Mouse (Mus musculus) CH12.LX (cell line): Measurements from ENCODE around the gene Zfp296. TPM values are rescaled to one million over a fixed set of nuclear protein-coding genes. Genes with fewer than 3 reads are reported as not detected.
A peak's percentile ranks its signal among the peaks of the same experiment; 100 is the strongest.

Source experiments
- DNase-seq: peaks from one replicate; pipeline ENCODE4 v3.0.0-alpha.2; 2013; ENCODE audit errors: extremely low read depth
- H3K27ac ChIP-seq: 2 replicates; pipeline ENCODE4 v1.5.1; 2012; ENCODE audit warnings: low read depth, mild to moderate bottlenecking, control low read depth, moderate library complexity; ENCODE audit not compliant: insufficient read depth
- H3K27me3 ChIP-seq: replicated peaks from 2 replicates; pipeline ENCODE3; 2012; ENCODE audit warnings: inconsistent platforms
- H3K36me3 ChIP-seq, 2 experiments: replicated peaks in 1 of 2; 2 replicates each; pipeline versions ENCODE3 to v1.6.1; 2012; ENCODE audit warnings: inconsistent platforms in 1 of 2, low read length in 1 of 2, mild to moderate bottlenecking in 1 of 2, mixed read lengths in 1 of 2, moderate library complexity in 1 of 2; ENCODE audit not compliant: control insufficient read depth in 1 of 2, insufficient read depth in 1 of 2
- H3K4me1 ChIP-seq, 2 experiments: 2 replicates each; pipeline ENCODE4 v1.6.1; 2012; ENCODE audit warnings: inconsistent platforms in 1 of 2, moderate library complexity in 1 of 2; ENCODE audit not compliant: insufficient read depth in 2 of 2, control insufficient read depth in 1 of 2
- H3K4me2 ChIP-seq: 2 replicates; pipeline ENCODE4 v1.6.1; 2012; ENCODE audit warnings: low read depth, mild to moderate bottlenecking, control low read depth; ENCODE audit not compliant: poor library complexity, insufficient read depth, severe bottlenecking
- H3K4me3 ChIP-seq, 3 experiments: fragments of 150-350 bp in 1 of 3; sonication (generic) in 1 of 3; replicated peaks in 1 of 3; 2 replicates each; pipeline versions ENCODE3 to v1.5.1; 2011 to 2012; ENCODE audit warnings: low read depth in 2 of 3, low read length in 2 of 3, mild to moderate bottlenecking in 2 of 3, moderate library complexity in 2 of 3, control low read depth in 1 of 3, improper control_type of control experiment in 1 of 3, inconsistent platforms in 1 of 3, mixed read lengths in 1 of 3; ENCODE audit not compliant: poor library complexity in 1 of 3
- H3K79me2 ChIP-seq: replicated peaks from 2 replicates; pipeline ENCODE4 v1.6.1; 2012; ENCODE audit warnings: mild to moderate bottlenecking, moderate library complexity; ENCODE audit not compliant: control insufficient read depth, poor library complexity, insufficient read depth, severe bottlenecking; ENCODE audit errors: extremely low read depth
- H3K9ac ChIP-seq: 2 replicates; pipeline ENCODE4 v1.6.1; 2012; ENCODE audit warnings: low read depth, mild to moderate bottlenecking, control low read depth, moderate library complexity; ENCODE audit not compliant: insufficient read depth
- H3K9me3 ChIP-seq: replicated peaks from 2 replicates; pipeline ENCODE3; 2012; ENCODE audit warnings: low read length, inconsistent platforms, mixed read lengths
- BHLHE40 ChIP-seq: IDR thresholded peaks from 2 replicates; pipeline ENCODE4 v1.6.1; 2011; ENCODE audit warnings: mild to moderate bottlenecking, low read depth, low read length, improper control_type of control experiment
- CTCF ChIP-seq, 2 experiments: IDR thresholded peaks in 1 of 2; conservative IDR thresholded peaks in 1 of 2; 2 replicates each; pipeline ENCODE4 v1.5.1; 2011 to 2012; ENCODE audit warnings: low read depth in 2 of 2, low read length in 2 of 2, improper control_type of control experiment in 1 of 2, inconsistent platforms in 1 of 2, mild to moderate bottlenecking in 1 of 2, moderate library complexity in 1 of 2
- E2F4 ChIP-seq: IDR thresholded peaks from 2 replicates; pipeline ENCODE4 v1.6.1; 2011; ENCODE audit warnings: low read depth, low read length, improper control_type of control experiment; ENCODE audit not compliant: insufficient replicate concordance
- ELF1 ChIP-seq: IDR thresholded peaks from 2 replicates; pipeline ENCODE4 v1.6.1; 2014; ENCODE audit warnings: low read depth, mild to moderate bottlenecking, inconsistent platforms, low read length, improper control_type of control experiment
- EP300 ChIP-seq: IDR thresholded peaks from 2 replicates; pipeline ENCODE4 v1.6.1; 2011; ENCODE audit warnings: low read length, improper control_type of control experiment
- ETS1 ChIP-seq: conservative IDR thresholded peaks from 2 replicates; pipeline ENCODE4 v1.6.1; 2012; ENCODE audit warnings: low read depth, mild to moderate bottlenecking, inconsistent platforms, low read length, improper control_type of control experiment, moderate library complexity
- JUN ChIP-seq: IDR thresholded peaks from 2 replicates; pipeline ENCODE4 v1.6.1; 2011; ENCODE audit warnings: low read depth, mild to moderate bottlenecking, low read length, improper control_type of control experiment, moderate library complexity; ENCODE audit not compliant: insufficient read depth
- JUND ChIP-seq: conservative IDR thresholded peaks from 2 replicates; pipeline ENCODE4 v1.6.1; 2011; ENCODE audit warnings: low read depth, low read length, improper control_type of control experiment
- MAZ ChIP-seq: IDR thresholded peaks from 2 replicates; pipeline ENCODE4 v1.6.1; 2012; ENCODE audit warnings: low read depth, mild to moderate bottlenecking, inconsistent platforms, low read length, improper control_type of control experiment, moderate library complexity
- NELFE ChIP-seq: IDR thresholded peaks from 2 replicates; pipeline ENCODE4 v1.6.1; 2011; ENCODE audit warnings: low read depth, low read length, improper control_type of control experiment
- NRF1 ChIP-seq: IDR thresholded peaks from 2 replicates; pipeline ENCODE4 v1.6.1; 2014; ENCODE audit warnings: low read depth, mild to moderate bottlenecking, inconsistent platforms, low read length, improper control_type of control experiment, moderate library complexity
- PAX5 ChIP-seq: IDR thresholded peaks from 2 replicates; pipeline ENCODE4 v1.6.1; 2012; ENCODE audit warnings: low read length, inconsistent platforms, mixed read lengths
- POLR2A ChIP-seq: IDR thresholded peaks from 2 replicates; pipeline ENCODE4 v1.6.1; 2011; ENCODE audit warnings: low read depth, mild to moderate bottlenecking, improper control_type of control experiment, low read length
- POLR2AphosphoS2 ChIP-seq: IDR thresholded peaks from 2 replicates; pipeline ENCODE4 v1.6.1; 2011; ENCODE audit warnings: low read depth, low read length, improper control_type of control experiment
- SIN3A ChIP-seq: IDR thresholded peaks from 2 replicates; pipeline ENCODE4 v1.6.1; 2012; ENCODE audit warnings: low read length, improper control_type of control experiment, inconsistent platforms
- SMC3 ChIP-seq: IDR thresholded peaks from 2 replicates; pipeline ENCODE4 v1.6.1; 2011; ENCODE audit warnings: low read depth, low read length, improper control_type of control experiment
- TBP ChIP-seq: conservative IDR thresholded peaks from 2 replicates; pipeline ENCODE4 v1.6.1; 2011; ENCODE audit warnings: low read depth, low read length, improper control_type of control experiment
- TCF12 ChIP-seq: IDR thresholded peaks from 2 replicates; pipeline ENCODE4 v1.6.1; 2014; ENCODE audit warnings: low read depth, mild to moderate bottlenecking, inconsistent platforms, low read length, improper control_type of control experiment
- UBTF ChIP-seq: IDR thresholded peaks from 2 replicates; pipeline ENCODE4 v1.6.1; 2012; ENCODE audit warnings: low read depth, mild to moderate bottlenecking, inconsistent platforms, low read length, improper control_type of control experiment, moderate library complexity
- USF1 ChIP-seq: IDR thresholded peaks from 2 replicates; pipeline ENCODE4 v1.6.1; 2014; ENCODE audit warnings: low read depth, mild to moderate bottlenecking, inconsistent platforms, low read length, improper control_type of control experiment
- USF2 ChIP-seq: conservative IDR thresholded peaks from 2 replicates; pipeline ENCODE4 v1.6.1; 2011; ENCODE audit warnings: low read depth, low read length, improper control_type of control experiment
- ZC3H11A ChIP-seq: IDR thresholded peaks from 2 replicates; pipeline ENCODE4 v1.6.1; 2012; ENCODE audit warnings: low read depth, mild to moderate bottlenecking, inconsistent platforms, low read length, improper control_type of control experiment
- ZKSCAN1 ChIP-seq: IDR thresholded peaks from 2 replicates; pipeline ENCODE4 v1.6.1; 2012; ENCODE audit warnings: low read depth, inconsistent platforms, low read length, improper control_type of control experiment, borderline replicate concordance
- ZMIZ1 ChIP-seq: IDR thresholded peaks from 2 replicates; pipeline ENCODE4 v1.6.1; 2012; ENCODE audit warnings: low read depth, mild to moderate bottlenecking, inconsistent platforms, low read length, improper control_type of control experiment
- ZNF384 ChIP-seq: IDR thresholded peaks from 2 replicates; pipeline ENCODE4 v1.6.1; 2012; ENCODE audit warnings: low read depth, low read length, improper control_type of control experiment, inconsistent platforms
- dilution Hi-C: fragments of 300-500 bp; cut with MboI; formaldehyde crosslinking; loops from 2 replicates; pipeline ENCODE4 v1.14.3; 2020; ENCODE audit warnings: low sequenced_read_pairs; ENCODE audit not compliant: extremely low pct_unique_long_range_greater_than_20kb, extremely low pct_ligation_motif_present
- in situ Hi-C: fragments of 300-500 bp; cut with MboI; formaldehyde crosslinking; loops from 3 replicates; pipeline ENCODE4 v1.14.3; 2019; ENCODE audit warnings: low sequenced_read_pairs, low pct_ligation_motif_present, low pct_unique_long_range_greater_than_20kb, mixed read lengths
- polyA plus RNA-seq: library from polyadenylated mRNA; unstranded; fragments of >175 nt; gene quantifications from 2 replicates; pipeline ENCODE4 v1.2.1, GENCODE M21; 2012; ENCODE audit warnings: low read depth; ENCODE audit not compliant: insufficient read length
- total RNA-seq, 2 experiments: library from RNA; depleted of rRNA; stranded (reverse); fragments of 300-350 nt in 1 of 2; fragments of >200 nt in 1 of 2; gene quantifications; 2 replicates each; pipeline ENCODE4 v1.2.3; 2012 to 2014

Gene Zfp296
- total and polyA plus RNA-seq, 3 experiments: 10.7 to 44.0 (median 30.0) TPM

GRCm38 (mm10) chr7:19543584-19543983 is 33.5 kb upstream of the Zfp296 start:
- DNase-seq: peak; percentile 49
- Histone ChIP-seq H3K27me3 (no peaks in the 10 kb centered on the region), H3K36me3 (peaks cover 6 to 77% of the 10 kb centered on the region in 2 experiments), H3K9ac (no peak overlapping the region), H3K79me2 (peaks cover 16% of the 10 kb centered on the region), H3K4me3 (no peak overlapping the region), H3K4me2 (no peak overlapping the region), H3K9me3 (no peaks in the 10 kb centered on the region), H3K27ac (no peak overlapping the region), H3K4me1 (peaks cover 3 to 45% of the 10 kb centered on the region in 2 experiments; a peak in 2 of 4 replicates)
- TF ChIP-seq JUND (no peak), UBTF (no peak), SMC3 (peak; percentile 54), ELF1 (0 out of 2 replicates have a peak, but pooled peaks have one; percentile 15), NELFE (no peak), ZKSCAN1 (no peak), MAZ (no peak), TCF12 (peak; percentile 17; the same call in 1 of the 2 replicates), E2F4 (no peak), ZNF384 (no peak), CTCF (conservative IDR thresholded peaks at IDR 0.05 in 1 of 2, IDR thresholded peaks at IDR 0.05 in 1 of 2; ENCODE audit: low read depth in 2 of 2, low read length in 2 of 2) (peak; percentile 39 to 58; a peak in 3 of 4 replicates), JUN (no peak), ETS1 (no peak), BHLHE40 (no peak), NRF1 (no peak)
- dilution Hi-C loops: no loop called here
- in situ Hi-C loops: loop anchor here (5.0 kb wide), 1 partner anchor 36 kb away; the partner anchor contains the start of genes Bloc1s3 and Trappc6a

GRCm38 (mm10) chr7:19546007-19546406 is 31.1 kb upstream of the Zfp296 start:
- Histone ChIP-seq H3K9ac (no peak overlapping the region), H3K36me3 (peaks cover 9 to 86% of the 10 kb centered on the region in 2 experiments), H3K4me1 (peaks cover 3 to 42% of the 10 kb centered on the region in 2 experiments; a peak in 2 of 4 replicates), H3K27me3 (no peaks in the 10 kb centered on the region), H3K27ac (no peak overlapping the region), H3K9me3 (no peaks in the 10 kb centered on the region), H3K4me2 (no peak overlapping the region)
- in situ Hi-C loops: no loop called here
- TF ChIP-seq ZMIZ1 (no peak), ELF1 (no peak), ETS1 (no peak), TBP (no peak), USF1 (no peak), POLR2A (no peak), PAX5 (no peak), SIN3A (no peak), USF2 (no peak), NRF1 (no peak), TCF12 (no peak), SMC3 (no peak), UBTF (no peak), NELFE (no peak), ZC3H11A (no peak), POLR2AphosphoS2 (no peak), EP300 (no peak), BHLHE40 (no peak), JUN (no peak)
- TF ChIP-seq, all 38 proteins: peak for 0
- no peak overlapping the region for H3K4me3 ChIP-seq
- dilution Hi-C loops: no loop called here
- peaks cover 17% of the 10 kb centered on the region for H3K79me2 ChIP-seq
- no peak for DNase-seq
